Mouse (Mus musculus): ENCODE results near the gene Cpn1. TPM values are rescaled to one million over a fixed set of nuclear protein-coding genes. Genes with fewer than 3 reads are reported as not detected.

The Cpn1 gene
- polyA plus RNA-seq, 1 experiment from 2014 or later, result 0.12 TPM

DNA sequence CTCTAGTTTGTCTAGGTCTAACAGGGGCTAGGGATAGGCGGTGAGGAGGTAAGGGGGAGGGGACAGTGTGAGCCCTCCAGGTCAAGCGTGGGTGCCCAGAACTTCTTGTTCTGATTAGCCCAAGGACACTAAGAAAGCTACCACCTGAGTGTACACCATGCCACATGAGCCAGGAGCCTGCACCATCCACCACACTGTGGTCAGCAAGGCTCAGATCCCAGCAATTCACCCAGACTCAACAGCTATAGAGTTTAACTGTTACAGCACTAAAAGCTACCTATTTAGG is 69.0 kb downstream of the Cpn1 start:
- DNase-seq (no peak), ATAC-seq (ENCODE audit: low FRiP score, low TSS enrichment) (no peak)
- no peaks in the 10 kb centered on the region for H3K4me1 ChIP-seq (ENCODE audit: control insufficient read depth, insufficient read depth, low read length)
- H3K9ac ChIP-seq (replicated peaks; ENCODE audit: low read length), result no peak overlapping the region
- H3K4me2 ChIP-seq (ENCODE audit: low read length), result no peak overlapping the region
- no peaks in the 10 kb centered on the region for H3K9me3 ChIP-seq (ENCODE audit: control insufficient read depth, low read length)
- H3K27ac ChIP-seq (replicated peaks; ENCODE audit: low read depth, low read length), result no peak overlapping the region
- no peak overlapping the region for H3K4me3 ChIP-seq (replicated peaks; ENCODE audit: low read depth, low read length)
- no peaks in the 10 kb centered on the region for H3K36me3 ChIP-seq (ENCODE audit: control insufficient read depth, insufficient read depth, low read length)
- WGBS, result 82% methylated on average over 2 of the region's 2 CpGs
- no peaks in the 10 kb centered on the region for H3K27me3 ChIP-seq (ENCODE audit: control insufficient read depth, insufficient read depth, low read length)

- 75% methylated on average over 21 of the region's 21 CpGs for WGBS
- no peak overlapping the region for H3K9ac ChIP-seq (replicated peaks; ENCODE audit: low read length)
- no peaks in the 10 kb centered on the region for H3K36me3 ChIP-seq (ENCODE audit: control insufficient read depth, insufficient read depth, low read length)
- H3K4me3 ChIP-seq (replicated peaks; ENCODE audit: low read depth, low read length), result no peak overlapping the region
- no peaks in the 10 kb centered on the region for H3K9me3 ChIP-seq (ENCODE audit: control insufficient read depth, low read length)
- DNase-seq (no peak), ATAC-seq (ENCODE audit: low FRiP score, low TSS enrichment) (no peak)
- no peak overlapping the region for H3K4me2 ChIP-seq (ENCODE audit: low read length)
- no peaks in the 10 kb centered on the region for H3K27me3 ChIP-seq (ENCODE audit: control insufficient read depth, insufficient read depth, low read length)
- no peak overlapping the region for H3K27ac ChIP-seq (replicated peaks; ENCODE audit: low read depth, low read length)
- no peaks in the 10 kb centered on the region for H3K4me1 ChIP-seq (ENCODE audit: control insufficient read depth, insufficient read depth, low read length)
Observed at GRCm38 (mm10) chr19:43916586-43917405, 69.6 kb downstream of the Cpn1 start.

DNA sequence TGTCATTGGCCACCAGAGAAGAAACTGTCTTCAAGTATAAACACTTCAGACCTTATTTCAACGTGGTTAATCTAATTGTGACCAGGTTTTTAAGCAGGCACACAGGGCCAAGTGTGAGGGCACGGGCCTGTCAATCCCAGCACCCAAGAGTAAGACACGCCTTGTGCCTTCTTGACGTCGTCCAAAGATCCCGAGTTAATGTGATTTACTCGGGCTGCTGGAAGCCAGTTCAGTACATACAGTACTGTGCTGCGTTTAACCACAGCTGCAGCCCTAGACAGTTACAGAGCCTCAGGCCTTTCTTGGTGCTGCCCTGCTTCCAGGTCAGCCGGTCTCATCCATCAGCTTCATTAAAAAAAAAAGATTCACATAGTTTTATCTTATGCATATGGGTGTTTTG is 70.9 kb downstream of the Cpn1 start:
- H3K27me3 ChIP-seq (ENCODE audit: control insufficient read depth, insufficient read depth, low read length), result no peaks in the 10 kb centered on the region
- no peak overlapping the region for H3K4me3 ChIP-seq (replicated peaks; ENCODE audit: low read depth, low read length)
- H3K4me2 ChIP-seq (ENCODE audit: low read length), result no peak overlapping the region
- ATAC-seq (ENCODE audit: low FRiP score, low TSS enrichment), result no peak
- H3K27ac ChIP-seq (replicated peaks; ENCODE audit: low read depth, low read length), result no peak overlapping the region
- H3K36me3 ChIP-seq (ENCODE audit: control insufficient read depth, insufficient read depth, low read length), result 0 out of 2 replicates have a peak, but pooled peaks cover 2% of the 10 kb centered on the region
- WGBS, result 75% methylated on average over 9 of the region's 9 CpGs
- H3K4me1 ChIP-seq (ENCODE audit: control insufficient read depth, insufficient read depth, low read length), result no peaks in the 10 kb centered on the region
- no peak for DNase-seq
- H3K9me3 ChIP-seq (ENCODE audit: control insufficient read depth, low read length), result no peaks in the 10 kb centered on the region
- no peak overlapping the region for H3K9ac ChIP-seq (replicated peaks; ENCODE audit: low read length)

- Histone ChIP-seq H3K9ac (replicated peaks; ENCODE audit: low read length) (no peak overlapping the region), H3K36me3 (ENCODE audit: control insufficient read depth, insufficient read depth, low read length) (0 out of 2 replicates have a peak, but pooled peaks cover 3% of the 10 kb centered on the region), H3K9me3 (ENCODE audit: control insufficient read depth, low read length) (no peaks in the 10 kb centered on the region), H3K4me1 (ENCODE audit: control insufficient read depth, insufficient read depth, low read length) (no peaks in the 10 kb centered on the region), H3K4me2 (ENCODE audit: low read length) (no peak overlapping the region), H3K27me3 (ENCODE audit: control insufficient read depth, insufficient read depth, low read length) (no peaks in the 10 kb centered on the region), H3K27ac (replicated peaks; ENCODE audit: low read depth, low read length) (no peak overlapping the region), H3K4me3 (replicated peaks; ENCODE audit: low read depth, low read length) (no peak overlapping the region)
- no peak for DNase-seq
- 91% methylated on average over 9 of the region's 9 CpGs for WGBS
- no peak for ATAC-seq (ENCODE audit: low FRiP score, low TSS enrichment)
Observed at GRCm38 (mm10) chr19:43914986-43915385, 71.4 kb downstream of the Cpn1 start.

DNA sequence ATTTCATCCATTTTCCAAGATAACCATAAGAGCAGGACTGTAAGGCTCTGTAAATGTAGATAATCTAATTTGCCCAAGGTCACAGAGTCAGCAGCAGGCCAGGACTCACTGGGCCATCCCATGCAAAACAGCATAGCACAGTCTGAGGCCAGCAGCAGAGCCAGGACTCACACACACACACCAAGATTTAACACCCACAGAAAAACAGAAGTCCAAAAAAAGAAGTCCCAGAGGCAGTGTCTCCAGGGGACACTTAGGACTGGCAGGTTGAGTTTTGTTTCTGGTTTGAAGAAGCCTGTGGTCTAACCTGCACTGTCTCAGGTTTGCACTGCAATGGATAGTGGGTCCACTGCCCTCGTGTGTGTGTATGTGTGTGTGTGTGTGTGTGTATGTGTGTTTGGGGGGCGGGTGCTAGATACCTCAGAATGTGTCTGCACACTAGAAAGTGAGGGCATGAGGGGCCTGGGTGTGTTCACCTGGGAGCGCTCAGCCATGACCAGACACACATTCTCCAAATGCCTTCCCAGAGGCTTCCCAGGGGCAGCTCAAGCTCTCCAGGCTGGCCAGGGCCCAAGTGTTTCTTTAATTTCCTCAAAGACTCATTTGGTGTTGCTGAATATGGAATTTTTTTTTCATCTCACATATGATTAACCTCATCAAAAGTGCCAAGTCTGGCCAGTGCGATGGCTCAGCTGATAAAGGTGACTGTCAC is 73.4 kb downstream of the Cpn1 start:
- ATAC-seq (ENCODE audit: low FRiP score, low TSS enrichment) (no peak), DNase-seq (no peak)
- Histone ChIP-seq H3K4me2 (ENCODE audit: low read length) (no peak overlapping the region), H3K9ac (replicated peaks; ENCODE audit: low read length) (no peak overlapping the region), H3K4me1 (ENCODE audit: control insufficient read depth, insufficient read depth, low read length) (no peaks in the 10 kb centered on the region), H3K9me3 (ENCODE audit: control insufficient read depth, low read length) (no peaks in the 10 kb centered on the region), H3K36me3 (ENCODE audit: control insufficient read depth, insufficient read depth, low read length) (0 out of 2 replicates have a peak, but pooled peaks cover 3% of the 10 kb centered on the region), H3K27me3 (ENCODE audit: control insufficient read depth, insufficient read depth, low read length) (no peaks in the 10 kb centered on the region), H3K27ac (replicated peaks; ENCODE audit: low read depth, low read length) (no peak overlapping the region), H3K4me3 (replicated peaks; ENCODE audit: low read depth, low read length) (no peak overlapping the region)
- 83% methylated on average over 4 of the region's 4 CpGs for WGBS

DNA sequence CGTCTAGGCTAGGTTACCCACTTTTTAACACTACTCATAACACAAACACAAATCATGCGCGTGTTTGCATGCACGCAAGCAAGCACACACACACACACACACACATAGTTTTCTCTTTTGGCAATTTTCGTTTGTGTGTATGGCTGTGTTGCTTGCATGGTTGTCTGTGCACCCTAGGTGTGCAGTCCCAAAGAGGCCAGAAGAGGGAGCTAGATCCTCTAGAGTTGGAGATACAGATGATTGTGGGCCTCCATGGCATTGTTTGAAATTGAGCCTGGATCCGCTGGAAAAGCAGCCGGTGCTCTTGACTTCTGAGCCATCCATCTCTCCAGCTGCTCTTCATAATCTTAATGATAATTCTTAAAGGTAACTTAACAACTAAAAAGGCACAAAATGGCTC is 79.9 kb downstream of the Cpn1 start:
- Histone ChIP-seq H3K4me3 (replicated peaks; ENCODE audit: low read depth, low read length) (no peak overlapping the region), H3K4me1 (ENCODE audit: control insufficient read depth, insufficient read depth, low read length) (no peaks in the 10 kb centered on the region), H3K27me3 (ENCODE audit: control insufficient read depth, insufficient read depth, low read length) (no peaks in the 10 kb centered on the region), H3K27ac (replicated peaks; ENCODE audit: low read depth, low read length) (no peak overlapping the region), H3K4me2 (ENCODE audit: low read length) (no peak overlapping the region), H3K9ac (replicated peaks; ENCODE audit: low read length) (no peak overlapping the region), H3K9me3 (ENCODE audit: control insufficient read depth, low read length) (no peaks in the 10 kb centered on the region), H3K36me3 (ENCODE audit: control insufficient read depth, insufficient read depth, low read length) (peaks cover 9% of the 10 kb centered on the region; the same call in 1 of the 2 replicates)
- DNase-seq (no peak), ATAC-seq (ENCODE audit: low FRiP score, low TSS enrichment) (no peak)
- 94% methylated on average over 7 of the region's 7 CpGs for WGBS

Other genes with a start within 250 kb of the Cpn1 start
- 7.6 and 10.6 TPM in 2 replicates for gene Cutc, start 233.6 kb downstream of the Cpn1 start, polyA plus RNA-seq (2014; fragmentation: Nextera tagmentation; extraction: Ambion mirVana)
- gene Cox15, start 233.6 kb downstream of the Cpn1 start, polyA plus RNA-seq (2014; fragmentation: Nextera tagmentation; extraction: Ambion mirVana), result 8.4 and 10.6 TPM in 2 replicates
- gene Abcc2, start 204.4 kb downstream of the Cpn1 start, polyA plus RNA-seq (2014; fragmentation: Nextera tagmentation; extraction: Ambion mirVana), result not detected in 2 replicates
- gene Dnmbp, start 46.4 kb downstream of the Cpn1 start, polyA plus RNA-seq (2014; fragmentation: Nextera tagmentation; extraction: Ambion mirVana), result 7.2 and 8.6 TPM in 2 replicates
- gene Cyp2c23, start 42.7 kb upstream of the Cpn1 start, polyA plus RNA-seq (2014; fragmentation: Nextera tagmentation; extraction: Ambion mirVana), result not detected in 2 replicates
- gene Erlin1, start 83.2 kb upstream of the Cpn1 start, polyA plus RNA-seq (2014; fragmentation: Nextera tagmentation; extraction: Ambion mirVana), result 15.1 and 16.3 TPM in 2 replicates
- 59.2 and 60.1 TPM in 2 replicates for gene Chuk, start 120.9 kb upstream of the Cpn1 start, polyA plus RNA-seq (2014; fragmentation: Nextera tagmentation; extraction: Ambion mirVana)
- gene Cwf19l1, start 149.3 kb upstream of the Cpn1 start, polyA plus RNA-seq (2014; fragmentation: Nextera tagmentation; extraction: Ambion mirVana), result 31.2 and 38.4 TPM in 2 replicates
- 166 and 176 TPM in 2 replicates for gene Bloc1s2, start 159.9 kb upstream of the Cpn1 start, polyA plus RNA-seq (2014; fragmentation: Nextera tagmentation; extraction: Ambion mirVana)
- gene Pkd2l1, start 205.9 kb upstream of the Cpn1 start, polyA plus RNA-seq (2014; fragmentation: Nextera tagmentation; extraction: Ambion mirVana), result not detected in 2 replicates
- gene Scd3, start 216.7 kb upstream of the Cpn1 start, polyA plus RNA-seq (2014; fragmentation: Nextera tagmentation; extraction: Ambion mirVana), result 4.4 and 4.5 TPM in 2 replicates

Measured in midbrain, embryonic 14.5 days (tissue).